Mouse (Mus musculus) retina, adult 2 months (tissue): Measurements from ENCODE around the gene Slc23a2.

Source experiments
- DNase-seq: peaks from one replicate; pipeline ENCODE4 v3.0.0-alpha.2; 2012; ENCODE audit warnings: low read depth, low spot score

Gene Slc23a2

DNA sequence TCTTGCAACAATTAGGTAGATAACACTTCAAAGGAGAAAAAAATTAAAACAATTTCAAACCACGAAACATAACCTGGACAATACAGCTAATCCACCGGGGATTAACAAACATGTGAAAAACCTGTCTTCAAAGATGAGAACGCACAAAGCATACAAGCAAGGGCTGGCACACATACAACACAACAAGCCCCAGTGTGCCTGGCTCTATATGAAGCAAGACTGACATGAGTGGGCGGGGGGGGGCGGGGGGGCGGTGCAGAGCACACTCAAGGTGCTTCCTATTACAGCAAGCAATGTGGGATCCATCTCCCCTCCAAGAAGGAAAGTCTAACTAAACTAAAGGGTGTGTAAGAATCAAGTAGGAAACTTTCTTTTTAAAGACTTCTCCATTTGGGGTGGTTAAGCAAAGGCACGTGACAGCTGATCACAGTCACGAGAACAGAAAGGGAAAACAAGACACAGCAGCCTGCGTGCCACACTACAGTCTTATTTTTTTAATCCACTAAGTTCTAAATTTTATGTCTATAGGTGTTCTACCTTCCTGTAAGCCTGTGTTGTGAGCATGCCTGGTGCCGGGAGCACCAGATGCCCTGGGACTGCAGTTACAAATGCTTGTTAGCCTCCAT lies 42.3 kb downstream of the Slc23a2 start:
- DNase-seq, result no peak

DNA sequence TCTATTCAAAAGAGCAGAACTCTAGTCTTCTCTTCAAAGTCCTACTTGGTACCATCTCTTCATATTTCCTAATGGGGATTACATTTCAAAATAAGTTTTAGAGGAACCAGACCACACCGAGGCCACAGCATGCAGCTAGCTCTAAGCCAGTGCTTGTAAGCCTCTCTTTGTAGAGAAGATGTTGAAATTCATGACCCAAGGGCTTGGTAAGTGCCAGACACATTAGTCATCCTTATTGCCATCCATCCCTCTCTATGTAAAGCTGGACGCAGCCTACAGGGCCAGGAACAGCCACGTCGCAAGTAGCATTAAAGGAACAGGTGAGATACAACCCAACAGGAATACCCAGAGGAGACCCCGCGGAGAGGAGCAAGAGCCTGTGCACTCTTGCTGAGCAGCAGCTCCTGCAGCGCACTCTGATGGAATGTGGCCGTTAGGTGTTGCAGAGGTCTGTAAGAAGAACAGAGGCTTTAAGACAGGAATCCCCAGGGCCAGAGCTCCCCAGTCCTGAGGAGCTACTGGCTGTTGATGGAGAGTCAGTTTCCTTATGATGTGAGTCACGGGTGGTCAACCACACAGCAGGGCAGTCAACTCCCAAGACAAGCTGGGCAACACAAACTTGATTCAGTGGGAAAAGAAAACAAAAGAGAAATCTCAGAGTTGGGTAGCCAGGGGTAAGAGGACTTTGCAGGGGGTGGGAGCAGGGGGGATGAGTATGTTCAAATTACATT lies 45.8 kb downstream of the Slc23a2 start:
- DNase-seq, result no peak

DNA sequence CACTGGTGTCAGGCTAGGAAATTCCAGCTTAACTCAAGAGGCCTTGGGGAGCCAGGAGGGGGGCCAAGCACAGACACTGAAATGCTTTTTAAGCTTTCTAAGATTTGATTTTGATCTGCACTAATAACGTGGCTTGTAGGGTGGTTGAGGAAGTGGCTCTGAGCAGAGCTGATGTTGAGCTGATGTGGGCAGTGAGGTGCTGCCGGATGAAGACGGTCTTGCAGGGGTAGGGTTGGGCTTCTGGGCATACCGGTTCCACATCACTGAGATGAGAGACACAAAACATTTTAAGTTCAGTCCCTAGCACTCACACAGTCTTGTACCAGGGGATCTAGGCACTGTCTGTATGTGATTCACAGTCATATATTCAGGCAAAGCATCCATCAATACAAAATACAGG lies 46.5 kb downstream of the Slc23a2 start:
- no peak for DNase-seq

DNA sequence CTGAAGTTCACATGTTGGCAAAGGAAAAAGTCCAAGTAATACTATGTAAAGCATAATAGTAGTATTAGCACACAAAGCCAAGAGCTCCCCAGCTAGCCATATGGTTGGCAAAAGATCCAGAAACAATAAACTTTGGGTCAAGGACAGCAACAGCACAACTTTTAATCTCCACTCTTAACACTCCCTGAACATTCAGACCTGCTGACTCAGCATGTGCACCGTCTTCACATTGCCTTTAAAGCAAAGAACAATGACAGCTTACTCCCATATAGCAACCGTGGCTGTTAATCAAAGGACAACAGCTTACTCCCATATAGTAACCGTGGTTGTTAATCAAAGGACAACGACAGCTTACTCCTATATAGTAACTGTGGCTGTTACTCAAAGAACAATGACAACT lies 48.3 kb downstream of the Slc23a2 start:
- DNase-seq, result no peak

DNA sequence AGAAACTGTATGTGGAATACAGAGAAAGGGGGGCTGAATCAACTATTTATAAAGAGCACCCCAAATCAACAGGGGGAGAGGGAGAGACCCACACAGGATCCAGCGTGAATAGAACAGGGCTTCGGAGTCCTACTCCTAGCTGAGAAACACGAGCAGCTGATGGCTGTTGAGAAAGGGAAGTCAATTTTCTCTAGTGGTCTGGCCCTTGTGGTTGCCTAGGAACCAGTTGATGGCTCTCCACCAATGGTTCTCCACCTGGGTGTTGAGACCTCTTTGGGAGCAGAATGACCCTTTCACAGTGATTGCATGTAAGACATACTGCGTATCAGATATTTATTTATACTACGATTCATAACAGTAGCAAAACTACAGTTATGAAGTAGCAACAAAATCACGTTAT lies 49.1 kb downstream of the Slc23a2 start:
- DNase-seq, result no peak

DNA sequence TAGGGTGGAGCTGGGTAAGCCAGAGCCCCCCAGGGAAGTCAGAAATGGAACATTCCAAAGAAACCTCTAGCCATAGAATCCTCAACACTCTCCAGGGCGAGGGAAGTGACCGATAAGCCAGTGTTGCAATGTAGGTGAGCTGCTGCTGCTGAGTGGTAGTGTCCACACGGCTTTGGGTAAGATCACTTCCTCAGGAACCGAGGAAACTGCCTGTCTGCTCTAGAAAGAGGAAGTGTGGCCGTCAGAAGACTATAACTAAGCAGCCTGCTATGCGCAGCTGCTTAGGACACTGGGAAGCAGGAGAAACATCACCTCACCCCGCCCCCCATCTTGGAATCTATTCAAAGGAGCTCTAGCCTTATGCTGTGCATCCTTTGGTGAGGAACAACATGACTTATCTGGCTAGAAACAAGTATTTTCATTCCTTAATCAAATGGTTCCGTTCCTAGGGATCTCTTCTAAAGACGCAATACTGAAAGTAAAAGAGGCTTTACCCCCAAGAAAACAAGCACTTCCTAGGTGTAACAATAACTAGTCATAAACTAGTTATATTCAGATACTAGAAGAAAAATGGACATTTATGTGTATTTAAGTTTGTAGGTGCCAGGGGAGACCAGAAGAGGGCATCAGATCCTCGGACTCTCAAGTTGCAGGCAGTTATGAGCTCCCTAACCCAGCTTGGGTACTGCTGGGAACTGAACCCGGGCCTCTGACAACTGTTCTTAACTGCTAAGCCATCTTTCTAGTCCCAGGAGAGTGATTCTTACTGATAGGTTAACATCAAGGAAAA lies 50.3 kb downstream of the Slc23a2 start:
- no peak for DNase-seq

DNA sequence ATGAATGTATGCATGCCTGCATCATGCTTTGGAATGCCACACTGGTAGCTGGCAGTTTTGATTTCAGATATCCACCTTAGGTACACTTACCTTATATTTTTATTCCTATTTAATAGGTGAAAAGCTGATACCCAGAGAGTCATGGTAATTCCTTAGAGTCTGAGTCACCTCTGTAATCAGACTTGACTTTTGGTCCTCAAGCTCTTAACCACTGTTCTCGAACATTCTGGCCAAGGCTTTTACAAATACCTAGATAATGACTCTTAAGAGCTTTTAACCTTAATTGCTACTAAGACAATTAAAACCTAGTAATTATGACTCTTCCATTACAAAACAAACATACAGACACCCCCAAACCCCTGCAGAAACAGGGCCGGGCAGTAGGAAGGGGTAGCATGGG lies 51.2 kb downstream of the Slc23a2 start:
- no peak for DNase-seq

DNA sequence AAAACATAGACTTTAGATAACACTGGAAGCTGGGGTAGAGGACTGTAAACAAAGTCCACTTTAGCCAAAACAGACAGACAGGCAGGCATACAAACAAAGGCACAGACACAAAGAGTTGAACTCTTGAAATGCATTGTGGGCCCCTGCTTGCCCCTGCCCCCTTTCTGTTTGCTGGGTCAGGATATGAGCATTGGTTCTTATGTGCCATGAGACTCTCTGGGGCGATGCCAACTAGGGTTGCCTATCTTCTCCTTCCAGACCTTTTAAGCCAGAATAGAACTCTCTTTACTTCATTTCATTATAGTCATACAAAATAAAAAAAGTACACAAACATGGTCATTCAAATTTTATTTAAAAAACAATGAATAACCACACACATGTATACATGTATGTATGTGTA lies 51.6 kb downstream of the Slc23a2 start:
- no peak for DNase-seq

DNA sequence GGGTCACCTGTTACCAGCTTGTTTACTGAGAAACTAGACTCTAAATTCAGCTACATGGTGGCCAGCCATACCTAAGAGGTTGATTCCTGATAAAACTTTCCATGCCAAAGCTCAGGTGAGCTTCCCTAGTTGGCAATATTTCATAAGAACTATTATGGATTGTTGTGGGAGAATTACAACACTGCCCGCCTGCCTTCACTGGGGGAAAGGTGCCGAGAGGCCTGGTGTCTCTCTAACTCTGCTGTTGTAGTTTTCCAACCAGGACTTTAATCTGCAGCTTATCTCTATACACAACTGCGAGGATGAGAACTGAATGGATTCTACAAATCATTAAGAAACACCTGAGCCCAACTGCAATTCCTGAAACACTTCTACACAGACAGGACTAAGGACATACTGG lies 52.2 kb downstream of the Slc23a2 start:
- DNase-seq, result no peak

DNA sequence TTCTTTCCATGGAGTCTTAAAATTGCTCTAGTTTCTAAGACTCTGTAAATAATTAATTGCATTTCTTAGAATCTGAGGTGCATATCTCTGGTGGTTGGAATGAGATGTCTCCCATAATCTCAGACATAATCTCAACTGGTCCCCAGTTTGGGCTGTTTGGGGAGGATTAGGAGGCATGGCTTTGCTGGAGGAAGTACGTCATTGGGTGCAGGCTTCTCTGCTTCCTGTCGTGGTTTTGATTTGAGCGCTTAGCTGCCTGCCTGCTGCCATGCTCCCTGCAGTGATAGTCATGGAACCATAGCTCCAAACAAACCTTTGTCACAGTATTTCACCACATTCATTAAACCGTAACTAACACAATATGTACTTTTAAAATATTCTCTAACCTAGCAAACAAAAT lies 53.2 kb downstream of the Slc23a2 start:
- DNase-seq, result no peak

DNA sequence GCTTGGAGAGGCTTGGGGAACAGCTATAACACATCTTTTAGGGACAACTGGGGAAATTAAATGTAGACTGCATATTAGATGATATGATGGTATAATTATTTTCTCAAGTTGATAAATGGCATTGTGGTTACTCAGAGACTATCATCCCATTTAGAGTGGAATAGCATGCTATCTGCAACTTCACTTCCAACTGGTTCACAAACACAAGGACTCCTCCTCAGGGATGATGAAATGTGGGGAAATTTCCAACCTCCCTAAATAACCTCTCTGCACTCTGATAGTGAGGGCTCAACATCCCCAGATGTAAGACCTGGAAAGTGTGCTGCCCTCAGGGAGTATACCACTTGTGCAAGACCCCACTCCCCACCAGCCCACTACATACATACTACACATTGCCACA lies 60.1 kb downstream of the Slc23a2 start:
- DNase-seq, result no peak

DNA sequence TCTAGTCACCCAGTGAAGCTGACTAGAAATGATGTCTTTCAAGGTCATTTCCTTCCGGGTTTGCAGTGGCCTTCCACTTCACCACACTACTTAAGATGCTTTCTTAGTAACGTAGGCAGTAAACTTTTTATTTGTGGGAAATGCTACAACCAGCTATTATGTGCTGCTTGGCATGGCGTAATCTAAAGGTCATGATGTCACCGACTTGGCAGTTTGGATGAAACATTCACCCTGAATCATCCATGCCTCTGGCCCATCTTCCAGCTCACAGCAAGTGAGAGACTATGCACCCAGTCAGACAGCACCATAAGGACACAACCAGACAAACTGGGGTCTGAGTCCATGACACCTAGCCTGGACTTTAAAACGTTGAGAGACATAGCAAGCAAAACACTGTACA lies 60.5 kb downstream of the Slc23a2 start:
- DNase-seq, result no peak

DNA sequence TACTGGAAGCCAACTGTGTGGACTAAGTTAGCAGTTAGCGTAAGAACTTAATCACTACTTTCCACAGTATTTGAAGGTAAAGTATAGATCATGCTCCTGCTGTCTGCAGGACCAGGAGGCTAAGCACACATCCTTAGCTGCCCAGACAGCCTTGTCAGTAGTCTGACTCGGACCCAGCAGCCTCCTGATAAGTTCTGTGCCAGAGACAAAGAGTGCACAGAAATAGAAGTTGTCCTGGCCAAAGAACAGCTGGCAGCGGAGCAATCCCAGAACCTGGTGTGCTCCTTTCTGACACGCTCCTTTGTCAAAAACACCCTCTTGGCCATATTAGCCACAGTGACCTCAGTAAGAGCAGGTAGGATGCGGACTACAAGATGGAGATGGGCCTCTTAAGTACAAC lies 65.8 kb downstream of the Slc23a2 start:
- no peak for DNase-seq

DNA sequence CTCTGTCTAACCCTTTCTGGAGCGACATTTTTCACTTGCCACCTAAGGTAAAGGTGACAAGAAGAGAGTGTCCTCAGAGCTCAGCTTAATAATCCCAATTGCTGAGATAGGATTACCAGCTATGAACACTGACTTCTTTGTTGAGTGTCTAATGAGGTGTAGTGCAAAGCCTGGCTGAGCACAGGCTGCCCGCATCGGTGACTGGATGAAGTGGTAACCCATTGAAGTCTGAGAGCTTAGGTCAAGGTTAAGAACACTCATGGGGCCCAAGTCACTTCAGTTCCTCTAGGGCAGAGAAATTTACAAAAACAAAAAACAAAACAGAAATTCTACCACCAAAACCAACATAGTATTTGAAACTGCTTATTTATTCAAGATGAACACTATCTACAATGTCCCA lies 71.9 kb downstream of the Slc23a2 start:
- DNase-seq, result no peak

DNA sequence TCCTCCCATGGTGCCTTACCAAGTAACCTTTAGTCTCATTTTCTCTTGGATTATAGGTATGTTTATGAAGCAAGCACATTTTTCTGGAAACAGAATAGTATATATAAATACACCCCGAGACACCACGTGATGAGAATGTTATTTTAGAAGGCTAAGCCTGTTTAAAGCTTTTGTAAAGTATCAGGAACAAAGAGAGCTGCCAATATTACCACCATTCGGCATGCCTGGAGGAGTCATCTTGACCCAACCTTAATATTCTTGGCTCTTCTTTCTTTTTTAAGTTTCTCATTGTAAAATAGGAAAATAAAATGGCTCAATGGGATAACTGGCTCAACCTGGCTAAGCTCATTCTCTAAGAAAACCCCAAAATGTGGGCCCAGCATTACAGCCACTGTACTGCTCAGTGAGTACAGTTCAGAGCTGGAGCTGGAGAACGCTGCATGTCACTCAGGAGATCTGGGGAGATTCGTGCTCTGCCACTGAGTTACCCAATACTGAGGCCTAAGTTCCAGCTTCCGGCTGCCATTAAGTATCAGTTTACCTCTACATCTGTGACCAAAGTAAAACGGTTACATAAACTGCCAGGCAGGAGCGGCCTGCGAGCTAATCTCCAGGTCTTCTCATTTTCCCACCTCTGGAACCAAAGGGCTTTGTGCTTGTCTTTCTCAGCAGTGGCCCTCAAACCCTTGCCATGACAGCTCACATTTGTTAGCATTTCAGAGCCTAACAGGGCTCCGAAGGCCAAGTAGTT lies 74.7 kb downstream of the Slc23a2 start:
- no peak for DNase-seq

DNA sequence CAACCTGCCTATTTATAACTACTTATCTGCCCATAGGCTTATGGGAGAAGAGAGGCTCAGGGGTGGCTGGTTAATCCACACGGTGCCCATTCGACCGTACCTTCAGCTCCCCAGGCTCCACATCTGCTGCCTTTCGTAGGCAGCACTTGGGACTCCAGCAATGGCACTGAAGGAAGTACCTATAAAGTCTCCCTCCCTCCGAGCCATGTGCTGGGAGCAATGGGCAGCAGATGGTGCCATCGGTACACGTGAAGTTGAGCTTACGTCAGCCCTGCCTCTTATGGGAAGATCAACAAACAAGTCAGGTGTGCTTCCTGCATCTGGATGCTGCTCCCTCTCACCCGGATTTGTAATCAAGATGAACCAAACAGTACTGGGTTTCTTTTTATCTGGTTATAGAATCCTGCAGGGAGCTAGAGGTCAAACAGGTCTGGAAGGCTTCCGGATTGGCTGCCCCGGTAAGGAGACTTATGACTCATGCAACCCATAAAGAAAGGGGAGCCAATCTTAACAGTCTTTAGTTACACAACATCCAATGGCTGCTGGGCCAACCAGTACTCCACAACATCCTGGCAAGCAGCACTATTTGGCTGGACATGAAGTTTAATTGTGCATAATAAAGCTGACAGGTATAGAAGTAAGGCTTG lies 80.6 kb downstream of the Slc23a2 start:
- DNase-seq, result peak; percentile 54

DNA sequence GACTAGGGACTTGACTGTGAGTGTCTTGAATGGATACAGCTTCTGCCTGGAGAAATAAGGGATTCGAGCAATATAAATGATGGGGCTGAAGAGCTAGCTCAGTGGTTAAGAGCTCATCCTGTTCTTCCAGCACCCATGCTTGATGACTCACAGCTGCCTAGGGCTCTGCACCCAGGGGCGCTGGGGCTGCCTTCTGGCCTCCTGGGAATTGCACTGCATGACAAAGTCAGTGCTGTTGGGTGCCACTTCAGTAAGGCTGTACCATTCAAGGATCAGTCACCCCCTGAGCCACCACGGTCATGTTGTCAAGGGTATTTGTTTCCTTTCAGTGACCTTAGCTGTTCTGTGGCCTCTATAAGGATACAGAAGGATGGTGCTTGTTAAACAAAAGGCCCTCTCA lies 81.1 kb downstream of the Slc23a2 start:
- no peak for DNase-seq

DNA sequence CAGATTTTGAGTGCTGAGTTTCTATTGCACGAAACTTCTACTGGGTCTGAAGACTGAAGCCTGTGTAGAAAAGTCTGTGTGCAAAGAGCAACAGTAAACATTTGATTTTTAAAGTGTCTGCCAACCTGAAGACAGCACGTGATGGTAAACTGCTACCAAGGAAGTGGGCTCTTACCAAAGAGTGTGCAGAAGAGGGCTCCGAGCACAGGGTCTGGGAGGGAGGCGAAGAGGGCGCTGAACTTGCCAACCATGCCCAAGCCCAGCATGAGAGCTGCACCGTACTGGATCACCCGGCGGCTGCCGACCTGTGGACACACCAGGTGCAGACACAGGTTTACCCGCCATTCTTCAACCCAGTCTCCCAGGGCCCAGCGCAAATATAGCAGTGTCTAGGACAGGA lies 83.0 kb downstream of the Slc23a2 start:
- DNase-seq, result no peak

DNA sequence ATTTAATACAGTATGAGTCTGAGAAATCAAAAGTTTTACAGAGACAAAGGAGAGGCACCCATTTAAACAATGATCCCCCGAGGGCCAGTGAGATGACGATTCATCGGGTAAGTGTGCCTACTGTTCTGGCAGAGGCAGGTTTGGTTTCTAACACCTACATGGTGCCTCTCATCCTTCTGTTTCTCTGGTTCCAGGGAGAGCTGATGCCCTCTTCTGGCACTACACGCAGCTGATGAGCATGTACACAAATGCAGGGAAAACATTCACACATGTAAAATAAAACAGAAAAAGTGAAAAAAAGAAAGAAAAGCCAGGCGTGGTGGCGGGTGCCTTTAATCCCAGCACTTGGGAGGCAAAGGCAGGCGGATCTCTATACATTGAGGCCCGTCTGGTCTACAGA lies 85.0 kb downstream of the Slc23a2 start:
- no peak for DNase-seq

DNA sequence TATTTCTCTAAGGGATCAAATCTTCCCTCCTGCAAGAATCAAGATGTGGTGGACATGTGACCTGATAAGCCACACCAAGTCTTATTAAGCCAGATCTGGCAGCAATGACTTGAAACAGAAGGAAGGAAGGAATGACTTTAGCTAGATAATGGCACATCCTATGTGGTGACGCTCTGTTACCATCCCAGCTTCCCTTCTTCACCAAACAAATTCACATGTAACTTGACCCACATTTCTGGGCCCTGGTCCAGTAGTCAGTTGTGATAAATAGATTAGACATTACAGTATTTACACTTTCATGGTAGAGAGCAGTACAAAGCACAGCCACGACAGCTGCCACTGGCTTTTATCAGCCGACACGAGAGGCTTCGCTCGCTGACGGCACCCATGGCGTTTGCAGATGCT lies 89.6 kb downstream of the Slc23a2 start:
- DNase-seq, result no peak

DNA sequence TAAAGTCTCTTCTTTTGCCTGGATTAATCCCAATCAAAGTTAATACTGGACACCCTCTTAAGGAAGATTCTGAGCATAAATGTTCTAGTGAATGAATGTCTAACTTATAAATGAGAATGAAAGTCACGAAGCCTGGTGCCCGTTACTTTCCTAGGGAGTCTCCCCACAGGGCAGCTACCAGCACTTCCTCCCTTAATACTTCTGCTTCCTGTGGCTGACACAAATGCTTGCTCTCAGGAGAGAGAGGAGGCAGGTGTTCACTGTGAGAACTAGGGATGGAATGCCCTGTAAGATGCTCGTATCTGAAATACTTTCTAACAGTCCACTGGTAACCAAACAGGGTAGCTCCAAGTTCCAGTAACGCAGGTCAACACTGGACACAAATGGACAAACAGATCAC lies 91.1 kb downstream of the Slc23a2 start:
- no peak for DNase-seq

DNA sequence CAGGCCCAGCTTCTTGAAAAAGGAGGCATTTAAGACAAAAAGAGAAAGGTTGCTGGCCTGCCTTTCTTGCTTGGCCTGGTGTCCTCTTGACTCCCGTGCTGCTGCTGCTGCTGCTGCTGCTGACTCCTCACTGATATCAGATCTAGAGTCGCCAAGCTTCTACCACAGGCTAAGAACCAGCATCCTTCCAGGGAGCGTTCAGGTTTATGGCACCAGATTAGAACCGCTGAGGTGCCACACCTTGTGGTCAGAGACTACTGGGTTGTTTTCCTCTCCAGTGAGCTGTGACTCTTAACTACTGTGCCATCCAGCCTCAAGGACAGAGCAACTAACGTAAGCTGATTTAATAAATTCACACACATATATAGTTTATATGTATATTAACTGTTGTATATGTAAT lies 93.1 kb downstream of the Slc23a2 start:
- DNase-seq, result no peak
